Mouse (Mus musculus) ovary, postnatal 14 days (tissue): ENCODE measurements around the gene Cd244a.

ENCODE experiments used
- DNase-seq: peaks from one replicate; pipeline ENCODE4 v3.0.0; 2022; ENCODE audit warnings: low spot score

Cd244a gene

GRCm38 (mm10) chr1:171584584-171584983 lies 25.6 kb downstream of the Cd244a start:
- DNase-seq: no peak

- DNase-seq: no peak
Observed at GRCm38 (mm10) chr1:171604686-171605085, 45.7 kb downstream of the Cd244a start.

- DNase-seq: no peak
Observed at GRCm38 (mm10) chr1:171606656-171607055, 47.7 kb downstream of the Cd244a start.

- no peak for DNase-seq
Observed at GRCm38 (mm10) chr1:171607176-171607575, 48.2 kb downstream of the Cd244a start, which contains the start of gene Ly9. Gene Ly9 (minus strand): TSS chr1:171607410.

- DNase-seq: no peak
Observed at GRCm38 (mm10) chr1:171610026-171610425, 51.0 kb downstream of the Cd244a start.

GRCm38 (mm10) chr1:171610781-171611180 lies 51.8 kb downstream of the Cd244a start:
- no peak for DNase-seq

GRCm38 (mm10) chr1:171613962-171614361 lies 55.0 kb downstream of the Cd244a start:
- DNase-seq: no peak

- no peak for DNase-seq
Observed at GRCm38 (mm10) chr1:171616881-171617515, 58.0 kb downstream of the Cd244a start.

GRCm38 (mm10) chr1:171619001-171619400 lies 60.0 kb downstream of the Cd244a start:
- no peak for DNase-seq

- no peak for DNase-seq
Observed at GRCm38 (mm10) chr1:171619645-171620044, 60.7 kb downstream of the Cd244a start.

GRCm38 (mm10) chr1:171620091-171620490 lies 61.1 kb downstream of the Cd244a start:
- no peak for DNase-seq

GRCm38 (mm10) chr1:171627801-171628200 lies 68.8 kb downstream of the Cd244a start:
- DNase-seq: no peak

GRCm38 (mm10) chr1:171629168-171629567 lies 70.2 kb downstream of the Cd244a start:
- DNase-seq: no peak

- DNase-seq: no peak
Observed at GRCm38 (mm10) chr1:171630041-171630440, 71.0 kb downstream of the Cd244a start.

- no peak for DNase-seq
Observed at GRCm38 (mm10) chr1:171630912-171631311, 71.9 kb downstream of the Cd244a start.

- no peak for DNase-seq
Observed at GRCm38 (mm10) chr1:171631447-171631846, 72.5 kb downstream of the Cd244a start.

- DNase-seq: no peak
Observed at GRCm38 (mm10) chr1:171635696-171636095, 76.7 kb downstream of the Cd244a start.

GRCm38 (mm10) chr1:171637101-171637500 lies 78.1 kb downstream of the Cd244a start:
- no peak for DNase-seq

- no peak for DNase-seq
Observed at GRCm38 (mm10) chr1:171638686-171639085, 79.7 kb downstream of the Cd244a start.

GRCm38 (mm10) chr1:171640796-171641195 lies 81.8 kb downstream of the Cd244a start:
- no peak for DNase-seq

- no peak for DNase-seq
Observed at GRCm38 (mm10) chr1:171643612-171644011, 84.6 kb downstream of the Cd244a start.

GRCm38 (mm10) chr1:171646429-171646940 lies 87.5 kb downstream of the Cd244a start:
- no peak for DNase-seq

GRCm38 (mm10) chr1:171647716-171648115 lies 88.7 kb downstream of the Cd244a start:
- no peak for DNase-seq

GRCm38 (mm10) chr1:171648840-171649239 lies 89.8 kb downstream of the Cd244a start:
- no peak for DNase-seq
